Mouse (Mus musculus): ENCODE data around the gene Zfp683.

GRCm38 (mm10) chr4:134053538-134053937 is at the start of gene Zfp683:
- TF ChIP-seq ZC3H11A (IDR thresholded peaks at IDR 0.05; ENCODE audit: borderline replicate concordance, low read depth, low read length) (no peak), MAFK (IDR thresholded peaks at IDR 0.05; ENCODE audit: insufficient read depth, low read depth, low read length) (no peak), ZNF384 (IDR thresholded peaks at IDR 0.05; ENCODE audit: low read depth, low read length) (no peak)

Measured in ES-E14 (cell line).